Mouse (Mus musculus) hindbrain, embryonic 14.5 days (tissue): ENCODE data around the gene Rora. TPM values are rescaled to one million over a fixed set of nuclear protein-coding genes. Genes with fewer than 3 reads are reported as not detected.

ENCODE experiments used
- ATAC-seq: fragments of 200-750 bp; cut with Nextera tagmentation; 2 replicates; pipeline ENCODE4 v1.8.0; 2017; ENCODE audit warnings: moderate number of reproducible peaks, mild to moderate bottlenecking, moderate TSS enrichment, moderate library complexity; ENCODE audit not compliant: low FRiP score
- DNase-seq: peaks from one replicate; pipeline ENCODE4 v3.0.0-alpha.2; 2015; ENCODE audit warnings: low spot score
- H3K27ac ChIP-seq: fragments of 300-500 bp; sonication (generic); 2 replicates; pipeline ENCODE4 v1.5.1; 2014; ENCODE audit warnings: mild to moderate bottlenecking, moderate library complexity
- H3K27me3 ChIP-seq: fragments of 300-500 bp; sonication (generic); 2 replicates; pipeline ENCODE4 v1.6.1; 2014; ENCODE audit warnings: mild to moderate bottlenecking, low read length, mixed read lengths; ENCODE audit not compliant: control insufficient read depth, insufficient read depth
- H3K36me3 ChIP-seq: fragments of 300-500 bp; sonication (generic); replicated peaks from 2 replicates; pipeline ENCODE4 v1.6.1; 2014; ENCODE audit not compliant: control insufficient read depth, insufficient read depth
- H3K4me1 ChIP-seq: fragments of 300-500 bp; sonication (generic); replicated peaks from 2 replicates; pipeline ENCODE4 v1.6.1; 2014; ENCODE audit warnings: antibody characterized with exemption, low read length, mixed read lengths; ENCODE audit not compliant: control insufficient read depth, insufficient read depth
- H3K4me2 ChIP-seq: fragments of 300-500 bp; sonication (generic); replicated peaks from 2 replicates; pipeline ENCODE4 v1.6.1; 2014; ENCODE audit warnings: mild to moderate bottlenecking, moderate library complexity
- H3K4me3 ChIP-seq: fragments of 300-500 bp; sonication (generic); replicated peaks from 2 replicates; pipeline ENCODE4 v1.5.1; 2014; ENCODE audit warnings: mild to moderate bottlenecking, low read length
- H3K9ac ChIP-seq: fragments of 300-500 bp; sonication (generic); 2 replicates; pipeline ENCODE4 v1.6.1; 2014
- H3K9me3 ChIP-seq: fragments of 300-500 bp; sonication (generic); 2 replicates; pipeline ENCODE4 v1.6.1; 2016; ENCODE audit warnings: low read length; ENCODE audit not compliant: control insufficient read depth
- WGBS: fragments of 180-500 bp; shearing (Covaris S2); extraction: QIAGEN DNeasy Blood & Tissue Kit; methylation state at CpG from one replicate; pipeline ENCODE4 v1.1.7; 2014; 5-methylcytosine and 5-hydroxymethylcytosine counted together
- polyA plus RNA-seq: library from polyadenylated mRNA; unstranded; fragments of >200 nt; fragmentation: Nextera tagmentation; extraction: Ambion mirVana; gene quantifications from 2 replicates; pipeline ENCODE4 v1.2.1, GENCODE M21; 2014

Gene Rora
- polyA plus RNA-seq, 1 experiment from 2014 or later = 22.0 TPM

DNA sequence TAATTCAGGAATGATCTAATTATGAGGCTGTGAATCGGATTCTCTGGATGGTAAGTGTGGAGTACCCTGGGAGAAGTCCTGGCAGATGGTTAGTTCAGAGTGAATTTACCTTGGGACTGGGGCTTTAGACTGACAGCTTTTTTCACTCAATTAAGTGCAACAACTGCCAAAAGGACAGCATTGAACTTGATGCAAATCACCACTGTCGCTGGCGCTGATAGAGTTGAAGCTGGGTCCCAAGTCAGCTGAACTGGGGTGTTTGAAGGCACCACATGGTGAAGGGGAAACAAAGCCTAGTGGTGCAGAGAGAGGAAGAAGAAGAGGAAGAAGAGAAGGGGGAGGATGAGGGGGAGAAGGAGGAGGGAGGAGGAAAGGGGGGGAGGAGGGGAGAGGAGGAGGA lies 30.4 kb downstream of the Rora start:
- H3K9me3 ChIP-seq = no peaks in the 10 kb centered on the region
- H3K4me1 ChIP-seq = peaks cover 34% of the 10 kb centered on the region
- H3K9ac ChIP-seq = no peak overlapping the region
- WGBS = 10% methylated on average over 3 of the region's 3 CpGs
- no peak overlapping the region for H3K27ac ChIP-seq
- no peaks in the 10 kb centered on the region for H3K36me3 ChIP-seq
- peak; percentile 61 for DNase-seq
- H3K4me3 ChIP-seq = no peak overlapping the region
- H3K27me3 ChIP-seq = no peaks in the 10 kb centered on the region
- ATAC-seq = 0 out of 2 replicates have a peak, but pooled peaks have one; percentile 51
- H3K4me2 ChIP-seq = no peak overlapping the region

DNA sequence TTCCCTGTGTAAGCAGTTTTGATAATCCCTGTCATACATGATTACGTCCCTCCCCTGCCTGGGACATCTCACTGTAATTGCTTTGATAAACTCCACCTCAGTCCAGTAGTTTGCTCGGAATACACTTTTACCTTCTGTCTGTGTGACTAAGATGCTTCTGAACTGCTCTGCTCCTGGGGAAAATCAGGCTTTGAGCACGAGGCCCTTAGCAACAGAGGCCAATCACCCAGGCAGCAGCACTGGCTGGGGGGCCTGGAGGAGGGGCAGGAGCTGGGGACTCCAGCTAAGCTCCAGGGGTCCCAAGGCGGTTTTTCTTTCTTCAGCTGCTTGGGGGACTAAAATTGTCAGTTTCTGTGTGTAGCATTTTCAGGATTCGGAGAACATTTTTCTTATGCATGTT lies 32.0 kb downstream of the Rora start:
- Histone ChIP-seq H3K27me3 (no peaks in the 10 kb centered on the region), H3K4me3 (no peak overlapping the region), H3K9ac (no peak overlapping the region), H3K9me3 (no peaks in the 10 kb centered on the region), H3K27ac (no peak overlapping the region), H3K36me3 (no peaks in the 10 kb centered on the region), H3K4me2 (no peak overlapping the region), H3K4me1 (peaks cover 34% of the 10 kb centered on the region)
- 29% methylated on average over 5 of the region's 5 CpGs for WGBS
- no peak; the same call in 1 of the 2 replicates for ATAC-seq
- DNase-seq = no peak

DNA sequence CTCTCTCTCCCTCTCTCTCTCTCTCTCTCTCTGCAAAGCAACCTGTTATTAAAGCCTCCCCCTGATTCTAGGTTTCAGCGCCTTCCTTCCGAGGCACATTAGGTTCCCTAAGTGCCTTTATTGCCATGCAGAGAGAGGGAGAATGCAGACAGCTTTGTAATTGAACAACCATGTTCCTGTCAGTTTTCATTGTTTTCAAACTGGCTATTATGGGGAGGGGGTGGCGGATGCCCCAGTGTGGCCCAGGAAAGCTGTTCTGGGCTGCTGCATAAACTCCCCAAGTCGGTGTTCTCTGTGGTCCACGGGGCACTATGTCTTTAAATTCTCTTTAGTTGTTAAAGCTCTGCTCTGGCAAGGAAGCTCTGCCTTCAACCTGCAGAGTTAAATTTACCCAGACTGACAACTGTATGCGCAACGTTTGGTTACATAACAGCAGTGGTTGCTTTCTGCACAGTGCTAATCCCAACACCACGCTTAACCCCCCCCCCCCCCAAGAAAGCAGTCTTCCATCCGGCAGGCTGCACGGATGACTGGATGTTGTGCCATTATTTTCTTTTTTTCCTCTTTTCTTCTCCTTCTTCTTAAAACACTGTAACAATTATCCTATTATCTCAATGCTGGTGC lies 33.8 kb downstream of the Rora start:
- Histone ChIP-seq H3K4me3 (no peak overlapping the region), H3K27me3 (no peaks in the 10 kb centered on the region), H3K4me1 (peaks cover 34% of the 10 kb centered on the region), H3K27ac (no peak overlapping the region), H3K4me2 (0 out of 2 replicates have a peak overlapping the region, but pooled peaks have one; percentile 10), H3K36me3 (no peaks in the 10 kb centered on the region), H3K9ac (peak overlapping the region; percentile 33; the same call in 1 of the 2 replicates), H3K9me3 (no peaks in the 10 kb centered on the region)
- ATAC-seq = no peak
- WGBS = 24% methylated on average over 10 of the region's 10 CpGs
- no peak for DNase-seq

DNA sequence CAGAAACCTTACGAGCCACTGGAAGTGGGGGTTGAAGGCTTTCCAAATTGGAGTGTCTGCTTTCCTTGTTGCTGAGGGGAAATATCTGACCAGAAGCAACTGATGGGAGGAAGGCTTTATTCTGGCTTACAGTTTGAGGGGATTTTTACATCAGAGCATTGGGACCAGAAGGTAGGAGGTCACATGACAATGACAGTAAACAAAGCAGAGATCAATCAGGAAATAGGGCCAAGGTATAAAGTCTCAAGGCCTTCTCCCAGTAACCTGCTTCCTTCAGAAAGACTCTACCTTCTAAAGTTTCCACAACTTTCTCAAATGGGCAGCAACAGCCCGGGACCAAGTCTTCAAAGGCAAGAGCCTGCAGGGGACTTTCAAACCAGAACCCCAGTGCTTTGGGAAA lies 34.6 kb downstream of the Rora start:
- Histone ChIP-seq H3K36me3 (no peaks in the 10 kb centered on the region), H3K4me2 (no peak overlapping the region), H3K27me3 (no peaks in the 10 kb centered on the region), H3K4me1 (peaks cover 34% of the 10 kb centered on the region), H3K9me3 (no peaks in the 10 kb centered on the region), H3K27ac (no peak overlapping the region), H3K4me3 (no peak overlapping the region), H3K9ac (no peak overlapping the region)
- no peak for ATAC-seq
- no peak for DNase-seq
- 82% methylated on average over 2 of the region's 2 CpGs for WGBS

DNA sequence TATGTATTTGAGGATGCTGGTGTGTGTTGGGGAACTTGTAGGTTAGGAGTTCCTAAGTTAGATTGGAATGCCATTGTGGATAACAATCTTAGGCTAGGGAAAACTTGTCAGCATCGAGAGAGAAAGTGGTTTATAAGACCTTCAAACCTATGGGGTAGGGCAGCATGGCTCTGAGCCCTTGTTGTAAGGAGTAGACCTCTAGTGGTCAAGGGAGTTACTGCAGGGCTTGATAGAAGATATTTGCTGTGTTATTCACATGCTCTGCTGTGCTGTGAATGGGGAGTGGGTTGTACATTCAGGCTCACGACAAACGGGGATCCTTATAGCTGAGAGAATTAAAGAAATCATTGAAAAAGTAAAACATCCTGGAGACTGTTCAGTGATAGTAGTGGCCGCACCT lies 35.8 kb downstream of the Rora start:
- ATAC-seq (no peak), DNase-seq (peak; percentile 77)
- no peak overlapping the region for H3K9ac ChIP-seq
- peaks cover 24% of the 10 kb centered on the region for H3K4me1 ChIP-seq
- no peaks in the 10 kb centered on the region for H3K36me3 ChIP-seq
- no peak overlapping the region for H3K4me3 ChIP-seq
- H3K4me2 ChIP-seq = no peak overlapping the region
- H3K27ac ChIP-seq = no peak overlapping the region
- H3K9me3 ChIP-seq = no peaks in the 10 kb centered on the region
- WGBS = 43% methylated on average over 4 of the region's 4 CpGs
- H3K27me3 ChIP-seq = no peaks in the 10 kb centered on the region

DNA sequence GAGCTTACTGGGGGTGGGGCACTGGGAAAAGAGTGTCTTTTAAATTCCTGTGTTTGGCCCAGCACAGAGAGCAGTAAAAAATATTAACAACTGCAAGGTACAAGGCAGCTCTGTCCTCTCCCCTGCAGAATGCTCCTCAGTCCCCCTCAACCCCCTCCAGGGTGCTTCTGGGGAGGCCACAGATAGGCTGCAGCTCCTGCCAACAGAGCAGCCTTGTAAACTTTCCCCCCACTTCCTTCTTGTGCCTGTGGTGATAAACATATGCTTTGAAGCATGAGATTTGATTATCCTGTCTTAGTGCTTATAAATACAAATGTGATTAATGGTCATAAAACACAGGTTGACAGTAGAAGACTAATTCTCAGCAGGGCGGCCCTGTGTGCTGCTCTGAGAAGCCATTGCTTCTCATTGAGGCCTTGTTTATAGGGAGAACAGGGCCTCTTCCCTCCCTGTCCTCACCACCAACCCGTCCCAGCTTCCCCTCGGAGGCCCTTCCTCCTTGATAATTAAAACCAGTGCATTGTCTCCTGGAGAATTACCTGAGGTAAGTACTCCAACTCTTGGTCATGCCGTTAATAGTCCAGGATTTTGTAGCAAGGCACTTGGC lies 41.4 kb downstream of the Rora start:
- Histone ChIP-seq H3K27ac (0 out of 2 replicates have a peak overlapping the region, but pooled peaks have one; percentile 5), H3K9ac (no peak overlapping the region), H3K36me3 (no peaks in the 10 kb centered on the region), H3K27me3 (no peaks in the 10 kb centered on the region), H3K4me3 (no peak overlapping the region), H3K9me3 (no peaks in the 10 kb centered on the region), H3K4me2 (no peak overlapping the region), H3K4me1 (peaks cover 11% of the 10 kb centered on the region)
- DNase-seq = peak; percentile 40
- ATAC-seq = no peak
- 29% methylated on average over 4 of the region's 4 CpGs for WGBS

DNA sequence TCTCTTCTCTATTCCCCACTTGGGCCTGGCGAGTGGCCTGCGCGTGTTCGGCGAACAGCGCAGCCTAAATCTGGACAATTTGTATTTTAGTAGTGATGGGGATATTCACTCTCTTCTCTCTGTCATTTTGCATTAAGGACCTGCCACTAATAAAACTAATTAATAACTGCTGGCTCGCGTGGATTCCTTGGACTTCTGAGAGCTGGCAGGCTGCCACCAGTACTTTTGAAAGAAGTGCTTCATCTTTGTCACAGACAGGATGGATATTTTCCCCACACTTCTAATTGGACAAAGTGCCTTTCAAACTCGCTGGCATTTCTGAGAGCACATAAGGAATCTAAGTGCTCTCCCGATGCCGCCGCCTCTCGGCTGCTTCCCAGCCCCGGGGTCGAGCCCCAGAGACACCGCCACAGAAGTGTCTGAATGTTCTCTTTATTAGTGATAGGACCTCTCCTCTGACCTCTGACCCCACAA lies 41.9 kb downstream of the Rora start:
- no peak overlapping the region for H3K9ac ChIP-seq
- WGBS = 39% methylated on average over 16 of the region's 16 CpGs
- H3K27ac ChIP-seq = 0 out of 2 replicates have a peak overlapping the region, but pooled peaks have one; percentile 5
- no peak overlapping the region for H3K4me3 ChIP-seq
- H3K4me1 ChIP-seq = peaks cover 11% of the 10 kb centered on the region
- DNase-seq (peak; percentile 56), ATAC-seq (no peak)
- no peaks in the 10 kb centered on the region for H3K9me3 ChIP-seq
- no peak overlapping the region for H3K4me2 ChIP-seq
- no peaks in the 10 kb centered on the region for H3K27me3 ChIP-seq
- H3K36me3 ChIP-seq = no peaks in the 10 kb centered on the region

DNA sequence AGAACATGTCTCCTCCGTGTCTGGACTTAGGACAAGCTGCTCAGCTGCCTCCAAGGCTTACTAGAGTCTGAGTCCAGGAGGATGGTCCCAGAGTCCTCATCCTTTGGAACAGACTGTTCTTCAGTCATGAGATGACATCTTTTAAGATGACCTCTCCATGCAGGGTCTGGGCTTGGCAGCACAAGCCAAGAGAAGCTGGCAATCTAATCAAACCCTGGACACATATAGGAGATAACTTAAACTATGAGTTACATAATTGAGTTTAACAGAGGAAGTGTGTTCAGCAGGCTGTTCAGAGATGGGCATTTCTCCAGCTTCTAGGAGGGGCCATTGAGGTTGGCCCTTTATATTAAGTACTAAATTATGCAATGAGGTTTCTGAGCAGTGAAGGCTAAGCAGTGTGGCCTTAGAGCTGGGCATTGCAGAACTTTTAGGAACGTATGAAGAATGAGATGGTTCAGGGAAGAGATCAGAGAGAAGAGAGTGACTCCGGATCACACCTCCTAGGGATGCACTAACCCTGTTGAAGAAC lies 42.9 kb downstream of the Rora start:
- ATAC-seq = no peak
- DNase-seq = no peak
- Histone ChIP-seq H3K9me3 (no peaks in the 10 kb centered on the region), H3K27ac (no peak overlapping the region), H3K36me3 (no peaks in the 10 kb centered on the region), H3K9ac (no peak overlapping the region), H3K4me3 (no peak overlapping the region), H3K27me3 (no peaks in the 10 kb centered on the region), H3K4me2 (no peak overlapping the region), H3K4me1 (peaks cover 11% of the 10 kb centered on the region)
- WGBS = 95% methylated on average over 3 of the region's 3 CpGs

DNA sequence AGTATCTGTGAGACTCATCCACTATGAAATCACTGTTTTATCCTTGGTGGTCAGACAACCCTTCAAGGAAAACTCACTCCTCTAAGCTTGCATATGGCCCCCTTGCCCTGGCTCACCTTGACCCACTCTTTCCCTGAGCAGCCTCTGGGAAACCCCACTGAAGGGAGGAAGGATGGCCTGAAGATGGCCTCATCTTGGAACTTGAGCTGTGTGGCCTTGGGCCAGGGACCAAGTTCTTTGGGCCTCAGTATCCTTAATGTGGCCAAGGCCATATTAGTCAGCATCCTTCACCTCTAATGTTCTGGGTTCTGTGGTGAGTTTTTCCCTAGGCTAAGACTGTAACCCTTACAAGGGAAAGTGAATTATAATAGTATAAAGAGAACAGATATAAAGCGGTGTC lies 45.8 kb downstream of the Rora start:
- Histone ChIP-seq H3K4me1 (peaks cover 14% of the 10 kb centered on the region), H3K36me3 (no peaks in the 10 kb centered on the region), H3K27me3 (no peaks in the 10 kb centered on the region), H3K9me3 (no peaks in the 10 kb centered on the region), H3K4me3 (no peak overlapping the region), H3K27ac (no peak overlapping the region), H3K9ac (no peak overlapping the region), H3K4me2 (no peak overlapping the region)
- no peak for DNase-seq
- ATAC-seq = no peak
- 63% methylated on average over 1 of the region's 1 CpGs for WGBS
